Mouse (Mus musculus) liver, adult 2 months (tissue): ENCODE measurements around the gene Swi5. TPM values are rescaled to one million over a fixed set of nuclear protein-coding genes. Genes with fewer than 3 reads are reported as not detected.

Source experiments
- DNase-seq: peaks from one replicate; pipeline ENCODE4 v3.0.0-alpha.2; 2011; ENCODE audit warnings: low read depth, low spot score; ENCODE audit errors: extremely low read depth
- H3K27ac ChIP-seq: fragments of 200-500 bp; replicated peaks from 2 replicates; pipeline ENCODE4 v1.5.1; 2012; ENCODE audit warnings: low read depth, mild to moderate bottlenecking, control low read depth, inconsistent platforms, low read length; ENCODE audit not compliant: insufficient read depth
- H3K27me3 ChIP-seq: fragments of 200-500 bp; 2 replicates; pipeline ENCODE4 v1.6.1; 2012; ENCODE audit warnings: mild to moderate bottlenecking, moderate library complexity, low read length, inconsistent platforms; ENCODE audit not compliant: control insufficient read depth, insufficient read depth
- H3K36me3 ChIP-seq: fragments of 200-500 bp; 2 replicates; pipeline ENCODE4 v1.6.1; 2012; ENCODE audit warnings: low read length, inconsistent platforms; ENCODE audit not compliant: control insufficient read depth, insufficient read depth
- H3K4me1 ChIP-seq: fragments of 200-500 bp; 2 replicates; pipeline ENCODE4 v1.6.1; 2011; ENCODE audit warnings: low read length; ENCODE audit not compliant: control insufficient read depth, insufficient read depth
- H3K4me3 ChIP-seq: fragments of 200-500 bp; 2 replicates; pipeline ENCODE4 v1.5.1; 2011; ENCODE audit warnings: low read depth, mild to moderate bottlenecking, control low read depth, low read length, moderate library complexity; ENCODE audit not compliant: insufficient read depth
- H3K79me2 ChIP-seq: fragments of 200-500 bp; 2 replicates; pipeline ENCODE4 v1.6.1; 2012; ENCODE audit warnings: inconsistent platforms, mild to moderate bottlenecking, low read length, moderate library complexity; ENCODE audit not compliant: control insufficient read depth, insufficient read depth
- H3K9ac ChIP-seq: fragments of 200-500 bp; 2 replicates; pipeline ENCODE4 v1.6.1; 2012; ENCODE audit warnings: low read depth, mild to moderate bottlenecking, control low read depth, inconsistent platforms, low read length
- CTCF ChIP-seq: fragments of 200-500 bp; IDR thresholded peaks from 2 replicates; pipeline ENCODE4 v1.5.1; 2011; ENCODE audit warnings: low read depth, low read length, control low read depth
- POLR2A ChIP-seq: fragments of 200-500 bp; IDR thresholded peaks from 2 replicates; pipeline ENCODE4 v1.6.1; 2011; ENCODE audit warnings: low read length, control low read depth; ENCODE audit not compliant: insufficient read depth; ENCODE audit errors: extremely low read depth
- WGBS: fragments of 180-500 bp; shearing (Covaris S2); methylation state at CpG from one replicate; pipeline ENCODE4 v1.1.7; 2018; 5-methylcytosine and 5-hydroxymethylcytosine counted together
- polyA plus RNA-seq: library from polyadenylated mRNA; depleted of rRNA; stranded (reverse); fragments of >200 nt; gene quantifications from 2 replicates; pipeline ENCODE4 v1.2.3, GENCODE M21; 2012; rRNA removed
- total RNA-seq: library from RNA; depleted of rRNA; stranded (reverse); fragments of >200 nt; gene quantifications from 2 replicates; pipeline ENCODE4 v1.2.3, GENCODE M21; 2014; rRNA removed

Gene Swi5
- total and polyA plus RNA-seq, 2 experiments: 171 to 384 TPM

DNA sequence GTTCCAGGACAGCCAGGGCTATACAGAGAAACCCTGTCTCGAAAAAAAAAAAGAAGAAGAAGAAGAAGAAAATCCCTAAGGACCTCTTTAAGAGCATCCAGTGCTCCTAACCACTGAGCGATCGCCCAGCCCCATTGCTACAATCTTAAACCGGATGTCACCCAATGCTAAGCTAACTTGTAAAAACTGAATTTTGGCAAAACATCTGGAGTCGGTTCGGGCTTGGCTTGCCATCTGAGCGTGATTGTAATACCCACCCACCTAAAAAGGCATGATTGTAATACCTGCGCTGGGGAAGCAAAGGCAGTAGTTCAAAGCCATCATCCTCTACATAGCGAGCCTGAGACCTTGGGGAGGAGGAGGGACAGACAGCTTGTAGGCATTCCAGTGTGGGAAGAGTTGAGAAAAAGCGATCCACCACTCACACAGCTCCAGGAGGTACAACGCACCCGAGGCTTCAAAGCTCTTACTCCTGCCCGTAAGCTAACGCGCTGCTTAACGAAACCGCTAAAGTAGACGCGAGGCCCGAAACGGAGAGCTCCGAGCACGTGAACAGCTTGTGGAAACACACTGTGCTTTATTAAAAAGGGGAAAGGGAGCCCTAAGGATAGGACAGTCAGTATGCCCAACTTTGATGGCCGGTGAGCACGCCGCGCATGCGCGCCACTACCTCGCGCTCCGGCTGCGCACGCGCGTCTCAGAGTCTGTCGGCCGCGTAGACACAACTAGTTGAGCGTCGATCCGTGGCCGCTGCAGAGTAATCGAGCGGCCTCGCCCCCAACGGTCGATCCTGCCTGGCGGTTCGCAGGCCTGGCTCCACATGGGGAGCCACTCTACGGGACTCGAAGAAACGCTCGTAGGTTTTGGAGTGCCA is 51.8 kb downstream of the Swi5 start, which contains the start of gene Pomt1:
TSS of gene Pomt1 (plus strand) at position 705 of the 874 bp plus-strand sequence.
- Histone ChIP-seq H3K27ac (peak within 1 kb of the TSS; percentile 79), H3K4me3 (peak within 1 kb of the TSS; percentile 73), H3K27me3 (no peaks in the 10 kb centered on the region), H3K9ac (peak within 1 kb of the TSS; percentile 72), H3K4me1 (peaks cover 6% of the 10 kb centered on the region), H3K36me3 (peaks cover 6% of the 10 kb centered on the region), H3K79me2 (no peaks in the 10 kb centered on the region)
- 0 out of 2 replicates have a peak, but pooled peaks have one; percentile 51 for TF ChIP-seq POLR2A
- TF ChIP-seq CTCF: no peak
- peak; percentile 84 for DNase-seq
- WGBS: under 1% methylated on average over 54 of the region's 54 CpGs

DNA sequence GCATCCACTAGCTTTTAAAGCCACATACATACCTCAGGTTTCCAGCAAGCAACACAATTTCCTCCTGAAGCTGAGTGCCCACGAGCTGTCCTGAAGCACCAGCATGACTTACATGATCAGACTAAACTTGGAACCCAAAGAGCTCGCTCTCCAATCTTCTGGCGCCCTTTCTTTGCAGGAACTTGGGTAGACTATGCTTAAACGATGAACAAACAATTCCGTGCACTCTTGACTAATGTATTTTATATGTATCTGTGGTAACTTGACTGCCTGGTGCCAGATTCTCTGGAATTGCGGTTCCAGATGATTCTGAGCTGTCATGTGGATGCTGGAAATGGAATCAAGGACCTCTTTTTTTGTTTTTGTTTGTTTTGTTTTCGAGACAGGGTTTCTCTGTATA is 52.4 kb downstream of the Swi5 start:
- 32% methylated on average over 7 of the region's 7 CpGs for WGBS
- H3K4me1 ChIP-seq: peaks cover 6% of the 10 kb centered on the region
- TF ChIP-seq CTCF (no peak), POLR2A (no peak)
- no peak for DNase-seq
- no peak overlapping the region for H3K27ac ChIP-seq
- no peak overlapping the region for H3K9ac ChIP-seq
- H3K4me3 ChIP-seq: no peak overlapping the region
- no peaks in the 10 kb centered on the region for H3K27me3 ChIP-seq
- H3K36me3 ChIP-seq: peaks cover 7% of the 10 kb centered on the region
- H3K79me2 ChIP-seq: no peaks in the 10 kb centered on the region

Other genes starting within 250 kb of the Swi5 start
- gene Fam78a, start 203.2 kb downstream of the Swi5 start, total RNA-seq: 0.37 and 0.40 TPM in 2 replicates
- gene Fam78a, start 203.2 kb downstream of the Swi5 start, polyA plus RNA-seq: 0.54 and 0.87 TPM in 2 replicates
- gene Plpp7, start 192.5 kb downstream of the Swi5 start, total RNA-seq: 0.34 and 0.37 TPM in 2 replicates
- 1.3 and 2.3 TPM in 2 replicates for gene Plpp7, start 192.5 kb downstream of the Swi5 start, polyA plus RNA-seq
- gene Prrc2b, start 137.0 kb downstream of the Swi5 start, total RNA-seq: 5.5 and 12.5 TPM in 2 replicates
- gene Prrc2b, start 137.0 kb downstream of the Swi5 start, polyA plus RNA-seq: 12.1 and 14.7 TPM in 2 replicates
- 10.9 and 11.9 TPM in 2 replicates for gene Pomt1, start 51.5 kb downstream of the Swi5 start, total RNA-seq
- gene Pomt1, start 51.5 kb downstream of the Swi5 start, polyA plus RNA-seq: 19.5 and 21.5 TPM in 2 replicates
- 27.5 and 36.7 TPM in 2 replicates for gene Uck1, start 27.9 kb downstream of the Swi5 start, total RNA-seq
- 66.1 and 96.7 TPM in 2 replicates for gene Uck1, start 27.9 kb downstream of the Swi5 start, polyA plus RNA-seq
- 16.0 and 17.1 TPM in 2 replicates for gene Golga2, start 691 bp downstream of the Swi5 start, total RNA-seq
- gene Golga2, start 691 bp downstream of the Swi5 start, polyA plus RNA-seq: 13.4 and 17.0 TPM in 2 replicates
- 9.5 and 10.0 TPM in 2 replicates for gene Ciz1, start 64.3 kb upstream of the Swi5 start, total RNA-seq
- 47.1 and 71.7 TPM in 2 replicates for gene Ciz1, start 64.3 kb upstream of the Swi5 start, polyA plus RNA-seq
- gene Dnm1, start 65.3 kb upstream of the Swi5 start, total RNA-seq: 0.09 and 0.40 TPM in 2 replicates
- gene Dnm1, start 65.3 kb upstream of the Swi5 start, polyA plus RNA-seq: 0.60 and 0.90 TPM in 2 replicates
- 25.8 and 32.5 TPM in 2 replicates for gene 1110008P14Rik, start 93.9 kb upstream of the Swi5 start, total RNA-seq
- 103 and 144 TPM in 2 replicates for gene 1110008P14Rik, start 93.9 kb upstream of the Swi5 start, polyA plus RNA-seq
- gene Lcn2, start 100.2 kb upstream of the Swi5 start, total RNA-seq: 2.1 and 10.0 TPM in 2 replicates
- gene Lcn2, start 100.2 kb upstream of the Swi5 start, polyA plus RNA-seq: 29.3 and 45.5 TPM in 2 replicates
- 22.6 and 30.7 TPM in 2 replicates for gene Ptges2, start 107.8 kb upstream of the Swi5 start, total RNA-seq
- gene Ptges2, start 107.8 kb upstream of the Swi5 start, polyA plus RNA-seq: 24.4 and 25.5 TPM in 2 replicates
- 0.67 and 0.83 TPM in 2 replicates for gene Naif1, start 162.4 kb upstream of the Swi5 start, total RNA-seq
- gene Naif1, start 162.4 kb upstream of the Swi5 start, polyA plus RNA-seq: 2.9 and 3.0 TPM in 2 replicates
- 40.0 and 41.9 TPM in 2 replicates for gene Slc25a25, start 163.4 kb upstream of the Swi5 start, total RNA-seq
- gene Slc25a25, start 163.4 kb upstream of the Swi5 start, polyA plus RNA-seq: 57.9 and 124 TPM in 2 replicates
- gene Fam102a, start 247.3 kb upstream of the Swi5 start, total RNA-seq: 7.0 and 7.2 TPM in 2 replicates
- gene Fam102a, start 247.3 kb upstream of the Swi5 start, polyA plus RNA-seq: 10.5 and 11.0 TPM in 2 replicates